Mouse (Mus musculus) CH12.LX (cell line): ENCODE results near the gene Pacs1. TPM values are rescaled to one million over a fixed set of nuclear protein-coding genes. Genes with fewer than 3 reads are reported as not detected.
A peak's percentile ranks its signal among the peaks of the same experiment; 100 is the strongest.

Source experiments
- DNase-seq: peaks from one replicate; pipeline ENCODE4 v3.0.0-alpha.2; 2013; ENCODE audit errors: extremely low read depth
- H3K27ac ChIP-seq: 2 replicates; pipeline ENCODE4 v1.5.1; 2012; ENCODE audit warnings: low read depth, mild to moderate bottlenecking, control low read depth, moderate library complexity; ENCODE audit not compliant: insufficient read depth
- H3K27me3 ChIP-seq: replicated peaks from 2 replicates; pipeline ENCODE3; 2012; ENCODE audit warnings: inconsistent platforms
- H3K36me3 ChIP-seq, 2 experiments: replicated peaks in 1 of 2; 2 replicates each; pipeline versions ENCODE3 to v1.6.1; 2012; ENCODE audit warnings: inconsistent platforms in 1 of 2, low read length in 1 of 2, mild to moderate bottlenecking in 1 of 2, mixed read lengths in 1 of 2, moderate library complexity in 1 of 2; ENCODE audit not compliant: control insufficient read depth in 1 of 2, insufficient read depth in 1 of 2
- H3K4me1 ChIP-seq, 2 experiments: 2 replicates each; pipeline ENCODE4 v1.6.1; 2012; ENCODE audit warnings: inconsistent platforms in 1 of 2, moderate library complexity in 1 of 2; ENCODE audit not compliant: insufficient read depth in 2 of 2, control insufficient read depth in 1 of 2
- H3K4me2 ChIP-seq: 2 replicates; pipeline ENCODE4 v1.6.1; 2012; ENCODE audit warnings: low read depth, mild to moderate bottlenecking, control low read depth; ENCODE audit not compliant: poor library complexity, insufficient read depth, severe bottlenecking
- H3K4me3 ChIP-seq, 3 experiments: fragments of 150-350 bp in 1 of 3; sonication (generic) in 1 of 3; replicated peaks in 1 of 3; 2 replicates each; pipeline versions ENCODE3 to v1.5.1; 2011 to 2012; ENCODE audit warnings: low read depth in 2 of 3, low read length in 2 of 3, mild to moderate bottlenecking in 2 of 3, moderate library complexity in 2 of 3, control low read depth in 1 of 3, improper control_type of control experiment in 1 of 3, inconsistent platforms in 1 of 3, mixed read lengths in 1 of 3; ENCODE audit not compliant: poor library complexity in 1 of 3
- H3K79me2 ChIP-seq: replicated peaks from 2 replicates; pipeline ENCODE4 v1.6.1; 2012; ENCODE audit warnings: mild to moderate bottlenecking, moderate library complexity; ENCODE audit not compliant: control insufficient read depth, poor library complexity, insufficient read depth, severe bottlenecking; ENCODE audit errors: extremely low read depth
- H3K9ac ChIP-seq: 2 replicates; pipeline ENCODE4 v1.6.1; 2012; ENCODE audit warnings: low read depth, mild to moderate bottlenecking, control low read depth, moderate library complexity; ENCODE audit not compliant: insufficient read depth
- H3K9me3 ChIP-seq: replicated peaks from 2 replicates; pipeline ENCODE3; 2012; ENCODE audit warnings: low read length, inconsistent platforms, mixed read lengths
- BHLHE40 ChIP-seq: IDR thresholded peaks from 2 replicates; pipeline ENCODE4 v1.6.1; 2011; ENCODE audit warnings: mild to moderate bottlenecking, low read depth, low read length, improper control_type of control experiment
- CHD1 ChIP-seq: IDR thresholded peaks from 2 replicates; pipeline ENCODE4 v1.6.1; 2012; ENCODE audit warnings: low read depth, low read length, improper control_type of control experiment, inconsistent platforms
- CHD2 ChIP-seq: IDR thresholded peaks from 2 replicates; pipeline ENCODE4 v1.6.1; 2011; ENCODE audit warnings: low read length, improper control_type of control experiment
- CTCF ChIP-seq, 2 experiments: IDR thresholded peaks in 1 of 2; conservative IDR thresholded peaks in 1 of 2; 2 replicates each; pipeline ENCODE4 v1.5.1; 2011 to 2012; ENCODE audit warnings: low read depth in 2 of 2, low read length in 2 of 2, improper control_type of control experiment in 1 of 2, inconsistent platforms in 1 of 2, mild to moderate bottlenecking in 1 of 2, moderate library complexity in 1 of 2
- E2F4 ChIP-seq: IDR thresholded peaks from 2 replicates; pipeline ENCODE4 v1.6.1; 2011; ENCODE audit warnings: low read depth, low read length, improper control_type of control experiment; ENCODE audit not compliant: insufficient replicate concordance
- ELF1 ChIP-seq: IDR thresholded peaks from 2 replicates; pipeline ENCODE4 v1.6.1; 2014; ENCODE audit warnings: low read depth, mild to moderate bottlenecking, inconsistent platforms, low read length, improper control_type of control experiment
- EP300 ChIP-seq: IDR thresholded peaks from 2 replicates; pipeline ENCODE4 v1.6.1; 2011; ENCODE audit warnings: low read length, improper control_type of control experiment
- ETS1 ChIP-seq: conservative IDR thresholded peaks from 2 replicates; pipeline ENCODE4 v1.6.1; 2012; ENCODE audit warnings: low read depth, mild to moderate bottlenecking, inconsistent platforms, low read length, improper control_type of control experiment, moderate library complexity
- GABPA ChIP-seq: IDR thresholded peaks from 2 replicates; pipeline ENCODE4 v1.6.1; 2012; ENCODE audit warnings: low read depth, low read length, improper control_type of control experiment, inconsistent platforms; ENCODE audit not compliant: insufficient replicate concordance
- HCFC1 ChIP-seq: IDR thresholded peaks from 2 replicates; pipeline ENCODE4 v1.6.1; 2012; ENCODE audit warnings: low read depth, mild to moderate bottlenecking, inconsistent platforms, low read length, improper control_type of control experiment
- IRF4 ChIP-seq: IDR thresholded peaks from 2 replicates; pipeline ENCODE4 v1.6.1; 2014; ENCODE audit warnings: low read depth, mild to moderate bottlenecking, inconsistent platforms, low read length, improper control_type of control experiment
- JUN ChIP-seq: IDR thresholded peaks from 2 replicates; pipeline ENCODE4 v1.6.1; 2011; ENCODE audit warnings: low read depth, mild to moderate bottlenecking, low read length, improper control_type of control experiment, moderate library complexity; ENCODE audit not compliant: insufficient read depth
- JUND ChIP-seq: conservative IDR thresholded peaks from 2 replicates; pipeline ENCODE4 v1.6.1; 2011; ENCODE audit warnings: low read depth, low read length, improper control_type of control experiment
- KAT2A ChIP-seq: IDR thresholded peaks from 2 replicates; pipeline ENCODE4 v1.6.1; 2012; ENCODE audit warnings: low read length, improper control_type of control experiment, inconsistent platforms; ENCODE audit not compliant: insufficient replicate concordance
- MAFK ChIP-seq: IDR thresholded peaks from 2 replicates; pipeline ENCODE4 v1.6.1; 2011; ENCODE audit warnings: low read length, improper control_type of control experiment; ENCODE audit not compliant: insufficient replicate concordance
- MAX ChIP-seq: IDR thresholded peaks from 2 replicates; pipeline ENCODE4 v1.6.1; 2011; ENCODE audit warnings: low read length, improper control_type of control experiment
- MAZ ChIP-seq: IDR thresholded peaks from 2 replicates; pipeline ENCODE4 v1.6.1; 2012; ENCODE audit warnings: low read depth, mild to moderate bottlenecking, inconsistent platforms, low read length, improper control_type of control experiment, moderate library complexity
- MEF2A ChIP-seq: IDR thresholded peaks from 2 replicates; pipeline ENCODE4 v1.6.1; 2014; ENCODE audit warnings: low read depth, mild to moderate bottlenecking, inconsistent platforms, low read length, improper control_type of control experiment, borderline replicate concordance
- MXI1 ChIP-seq: IDR thresholded peaks from 2 replicates; pipeline ENCODE4 v1.6.1; 2011; ENCODE audit warnings: mild to moderate bottlenecking, low read depth, low read length, improper control_type of control experiment
- MYC ChIP-seq: IDR thresholded peaks from 2 replicates; pipeline ENCODE4 v1.6.1; 2011; ENCODE audit warnings: low read depth, mild to moderate bottlenecking, improper control_type of control experiment, low read length
- NELFE ChIP-seq: IDR thresholded peaks from 2 replicates; pipeline ENCODE4 v1.6.1; 2011; ENCODE audit warnings: low read depth, low read length, improper control_type of control experiment
- NRF1 ChIP-seq: IDR thresholded peaks from 2 replicates; pipeline ENCODE4 v1.6.1; 2014; ENCODE audit warnings: low read depth, mild to moderate bottlenecking, inconsistent platforms, low read length, improper control_type of control experiment, moderate library complexity
- PAX5 ChIP-seq: IDR thresholded peaks from 2 replicates; pipeline ENCODE4 v1.6.1; 2012; ENCODE audit warnings: low read length, inconsistent platforms, mixed read lengths
- POLR2A ChIP-seq: IDR thresholded peaks from 2 replicates; pipeline ENCODE4 v1.6.1; 2011; ENCODE audit warnings: low read depth, mild to moderate bottlenecking, improper control_type of control experiment, low read length
- POLR2AphosphoS2 ChIP-seq: IDR thresholded peaks from 2 replicates; pipeline ENCODE4 v1.6.1; 2011; ENCODE audit warnings: low read depth, low read length, improper control_type of control experiment
- RAD21 ChIP-seq: IDR thresholded peaks from 2 replicates; pipeline ENCODE4 v1.6.1; 2011; ENCODE audit warnings: low read depth, mild to moderate bottlenecking, low read length, improper control_type of control experiment, moderate library complexity
- RCOR1 ChIP-seq: conservative IDR thresholded peaks from 2 replicates; pipeline ENCODE4 v1.6.1; 2012; ENCODE audit warnings: low read depth, mild to moderate bottlenecking, inconsistent platforms, low read length, improper control_type of control experiment
- SIN3A ChIP-seq: IDR thresholded peaks from 2 replicates; pipeline ENCODE4 v1.6.1; 2012; ENCODE audit warnings: low read length, improper control_type of control experiment, inconsistent platforms
- SMC3 ChIP-seq: IDR thresholded peaks from 2 replicates; pipeline ENCODE4 v1.6.1; 2011; ENCODE audit warnings: low read depth, low read length, improper control_type of control experiment
- TBP ChIP-seq: conservative IDR thresholded peaks from 2 replicates; pipeline ENCODE4 v1.6.1; 2011; ENCODE audit warnings: low read depth, low read length, improper control_type of control experiment
- TCF12 ChIP-seq: IDR thresholded peaks from 2 replicates; pipeline ENCODE4 v1.6.1; 2014; ENCODE audit warnings: low read depth, mild to moderate bottlenecking, inconsistent platforms, low read length, improper control_type of control experiment
- UBTF ChIP-seq: IDR thresholded peaks from 2 replicates; pipeline ENCODE4 v1.6.1; 2012; ENCODE audit warnings: low read depth, mild to moderate bottlenecking, inconsistent platforms, low read length, improper control_type of control experiment, moderate library complexity
- USF1 ChIP-seq: IDR thresholded peaks from 2 replicates; pipeline ENCODE4 v1.6.1; 2014; ENCODE audit warnings: low read depth, mild to moderate bottlenecking, inconsistent platforms, low read length, improper control_type of control experiment
- USF2 ChIP-seq: conservative IDR thresholded peaks from 2 replicates; pipeline ENCODE4 v1.6.1; 2011; ENCODE audit warnings: low read depth, low read length, improper control_type of control experiment
- ZC3H11A ChIP-seq: IDR thresholded peaks from 2 replicates; pipeline ENCODE4 v1.6.1; 2012; ENCODE audit warnings: low read depth, mild to moderate bottlenecking, inconsistent platforms, low read length, improper control_type of control experiment
- ZKSCAN1 ChIP-seq: IDR thresholded peaks from 2 replicates; pipeline ENCODE4 v1.6.1; 2012; ENCODE audit warnings: low read depth, inconsistent platforms, low read length, improper control_type of control experiment, borderline replicate concordance
- ZMIZ1 ChIP-seq: IDR thresholded peaks from 2 replicates; pipeline ENCODE4 v1.6.1; 2012; ENCODE audit warnings: low read depth, mild to moderate bottlenecking, inconsistent platforms, low read length, improper control_type of control experiment
- ZNF384 ChIP-seq: IDR thresholded peaks from 2 replicates; pipeline ENCODE4 v1.6.1; 2012; ENCODE audit warnings: low read depth, low read length, improper control_type of control experiment, inconsistent platforms
- dilution Hi-C: fragments of 300-500 bp; cut with MboI; formaldehyde crosslinking; loops from 2 replicates; pipeline ENCODE4 v1.14.3; 2020; ENCODE audit warnings: low sequenced_read_pairs; ENCODE audit not compliant: extremely low pct_unique_long_range_greater_than_20kb, extremely low pct_ligation_motif_present
- in situ Hi-C: fragments of 300-500 bp; cut with MboI; formaldehyde crosslinking; loops from 3 replicates; pipeline ENCODE4 v1.14.3; 2019; ENCODE audit warnings: low sequenced_read_pairs, low pct_ligation_motif_present, low pct_unique_long_range_greater_than_20kb, mixed read lengths
- polyA plus RNA-seq: library from polyadenylated mRNA; unstranded; fragments of >175 nt; gene quantifications from 2 replicates; pipeline ENCODE4 v1.2.1, GENCODE M21; 2012; ENCODE audit warnings: low read depth; ENCODE audit not compliant: insufficient read length
- total RNA-seq, 2 experiments: library from RNA; depleted of rRNA; stranded (reverse); fragments of 300-350 nt in 1 of 2; fragments of >200 nt in 1 of 2; gene quantifications; 2 replicates each; pipeline ENCODE4 v1.2.3; 2012 to 2014

The Pacs1 gene
- total and polyA plus RNA-seq, 3 experiments = 2.4 to 14.4 (median 10.1) TPM

DNA sequence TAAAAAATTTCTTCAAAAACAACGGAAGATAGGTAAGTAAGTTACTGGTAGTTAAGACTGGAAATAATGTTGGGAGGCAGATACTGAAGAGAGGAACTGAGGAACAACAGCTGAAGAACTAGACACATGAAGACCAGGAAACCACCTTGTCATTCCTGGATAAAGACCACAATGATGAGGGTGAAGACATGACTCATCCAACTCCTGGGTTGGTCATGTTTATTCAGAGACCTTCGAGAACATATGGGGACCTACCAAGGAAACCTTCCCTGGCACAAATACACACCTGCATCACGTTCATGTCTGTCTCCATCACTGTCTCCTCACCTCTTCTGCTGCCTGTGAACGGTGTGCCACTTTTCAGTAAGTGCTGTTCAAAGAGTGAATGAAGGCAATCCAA lies 48.8 kb downstream of the Pacs1 start:
- Histone ChIP-seq H3K9me3 (no peaks in the 10 kb centered on the region), H3K27ac (no peak overlapping the region), H3K4me3 (no peak overlapping the region), H3K4me2 (no peak overlapping the region), H3K36me3 (no peaks in the 10 kb centered on the region), H3K79me2 (peaks cover 2% of the 10 kb centered on the region; the same call in 1 of the 2 replicates), H3K27me3 (no peaks in the 10 kb centered on the region), H3K9ac (no peak overlapping the region), H3K4me1 (peaks cover 15 to 40% of the 10 kb centered on the region in 2 experiments)
- in situ Hi-C loops (no loop called here), dilution Hi-C loops (no loop called here)
- TF ChIP-seq USF2 (no peak), SIN3A (no peak), UBTF (no peak), MAX (no peak), ETS1 (peak; percentile 50; the same call in 1 of the 2 replicates), PAX5 (no peak), RCOR1 (0 out of 2 replicates have a peak, but pooled peaks have one; percentile 35), BHLHE40 (peak; percentile 73), NELFE (no peak), POLR2AphosphoS2 (no peak), MXI1 (no peak), CHD2 (no peak), ZNF384 (no peak), TBP (no peak), ZC3H11A (no peak), MAZ (no peak), ZKSCAN1 (no peak), CTCF (conservative IDR thresholded peaks at IDR 0.05 in 1 of 2, IDR thresholded peaks at IDR 0.05 in 1 of 2; ENCODE audit: low read depth in 2 of 2, low read length in 2 of 2) (no peak), HCFC1 (no peak), KAT2A (no peak), NRF1 (no peak), TCF12 (peak; percentile 55; the same call in 1 of the 2 replicates), CHD1 (no peak), MAFK (no peak), RAD21 (no peak), JUN (peak; percentile 57; the same call in 1 of the 2 replicates), MYC (no peak), GABPA (no peak), POLR2A (no peak), SMC3 (no peak), ELF1 (no peak), E2F4 (no peak), MEF2A (peak; percentile 39; the same call in 1 of the 2 replicates), ZMIZ1 (no peak), EP300 (peak; percentile 74), JUND (peak; percentile 57), IRF4 (peak; percentile 64), USF1 (no peak)
- no peak for DNase-seq
